Mouse (Mus musculus) lung, postnatal 36 days (tissue): Measurements from ENCODE around the gene Rpl14.

Experiments used
- DNase-seq: peaks from one replicate; pipeline ENCODE4 v3.0.0; 2022; ENCODE audit warnings: mixed read lengths

The Rpl14 gene

GRCm38 (mm10) chr9:120571593-120572385 is 545 bp downstream of the Rpl14 start:
- no peak for DNase-seq

GRCm38 (mm10) chr9:120575748-120576661 is 4.8 kb downstream of the Rpl14 start:
- no peak for DNase-seq

GRCm38 (mm10) chr9:120576662-120577013 is 5.4 kb downstream of the Rpl14 start:
- DNase-seq, result no peak

GRCm38 (mm10) chr9:120577133-120577651 is 5.9 kb downstream of the Rpl14 start:
- DNase-seq, result peak; percentile 94

GRCm38 (mm10) chr9:120577706-120578405 is 6.6 kb downstream of the Rpl14 start:
- peak; percentile 9 for DNase-seq

- peak; percentile 43 for DNase-seq
These were observed 7.5 kb downstream of the Rpl14 start for GRCm38 (mm10) chr9:120578701-120579100.

GRCm38 (mm10) chr9:120579808-120580207 is 8.6 kb downstream of the Rpl14 start:
- DNase-seq, result no peak

- DNase-seq, result peak; percentile 71
These were observed 10.8 kb downstream of the Rpl14 start for GRCm38 (mm10) chr9:120581941-120582618.

- DNase-seq, result peak; percentile 97
These were observed 11.5 kb downstream of the Rpl14 start for GRCm38 (mm10) chr9:120582619-120583308.

- no peak for DNase-seq
These were observed 12.1 kb downstream of the Rpl14 start for GRCm38 (mm10) chr9:120583314-120583713.

GRCm38 (mm10) chr9:120586546-120586945 is 15.3 kb downstream of the Rpl14 start:
- DNase-seq, result peak; percentile 90

- peak; percentile 84 for DNase-seq
These were observed 20.2 kb downstream of the Rpl14 start for GRCm38 (mm10) chr9:120591490-120591889.

GRCm38 (mm10) chr9:120593383-120594101 is 22.3 kb downstream of the Rpl14 start:
- DNase-seq, result no peak

GRCm38 (mm10) chr9:120594839-120595238 is 23.6 kb downstream of the Rpl14 start:
- DNase-seq, result no peak

GRCm38 (mm10) chr9:120595306-120595705 is 24.1 kb downstream of the Rpl14 start:
- no peak for DNase-seq

GRCm38 (mm10) chr9:120601488-120602171 is 30.4 kb downstream of the Rpl14 start:
- DNase-seq, result peak; percentile 88

- DNase-seq, result peak; percentile 30
These were observed 31.1 kb downstream of the Rpl14 start for GRCm38 (mm10) chr9:120602172-120602838.

GRCm38 (mm10) chr9:120602839-120603511 is 31.7 kb downstream of the Rpl14 start:
- peak; percentile 91 for DNase-seq

GRCm38 (mm10) chr9:120603512-120603908 is 32.3 kb downstream of the Rpl14 start:
- DNase-seq, result no peak
